Mouse (Mus musculus): ENCODE measurements around the gene Ahdc1. TPM values are rescaled to one million over a fixed set of nuclear protein-coding genes. Genes with fewer than 3 reads are reported as not detected.
"Not testable (repeated sequence)": the region's sequence is repeated elsewhere in the genome, so short reads cannot be mapped to it uniquely, and the experiment has no call there.

The Ahdc1 gene
- polyA plus RNA-seq, 1 experiment from 2014 or later: 13.0 TPM

DNA sequence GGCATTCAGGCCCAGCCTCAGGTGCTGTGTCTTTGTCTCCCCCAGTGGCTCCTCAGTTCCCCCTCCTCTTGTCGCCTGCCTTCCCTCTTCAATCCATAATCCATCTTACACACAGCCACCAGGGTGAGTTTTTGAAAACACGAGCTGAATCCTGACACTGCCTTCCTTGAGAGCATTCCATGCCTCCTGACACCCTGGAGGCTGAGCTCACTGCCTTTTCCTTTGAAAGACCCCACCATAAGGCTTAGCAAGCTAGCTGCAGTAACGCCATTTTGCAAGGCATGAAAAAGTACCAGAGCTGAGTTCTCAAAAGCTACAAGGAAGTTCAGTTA is 84.6 kb downstream of the Ahdc1 start:
- H3K36me3 ChIP-seq; H3K9me3 ChIP-seq (replicated peaks); DNase-seq (ENCODE audit: low spot score); H3K27me3 ChIP-seq (ENCODE audit: low read depth, poor library complexity, severe bottlenecking): not testable (repeated sequence)
- WGBS: 13% methylated on average over 3 of the region's 3 CpGs
- peak overlapping the region; percentile 78 for H3K27ac ChIP-seq
- H3K4me3 ChIP-seq: peak overlapping the region; percentile 14
- H3K4me1 ChIP-seq: peaks cover 51% of the 10 kb centered on the region

DNA sequence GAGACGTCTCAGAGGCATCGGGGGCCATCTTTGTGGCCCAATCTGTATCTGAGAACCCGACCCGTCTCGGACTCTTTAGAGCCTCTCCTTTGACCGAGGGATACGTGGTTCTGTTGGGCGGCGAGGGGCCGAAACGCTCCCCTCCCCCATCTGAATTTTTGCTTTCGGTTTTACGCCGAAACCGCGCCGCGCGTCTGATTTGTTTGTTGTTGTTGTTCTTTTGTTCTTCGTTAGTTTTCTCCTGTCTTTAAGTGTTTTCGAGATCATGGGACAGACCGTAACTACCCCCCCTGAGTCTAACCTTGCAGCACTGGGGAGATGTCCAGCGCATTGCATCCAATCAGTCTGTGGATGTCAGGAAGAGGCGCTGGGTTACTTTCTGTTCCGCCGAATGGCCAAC is 85.6 kb downstream of the Ahdc1 start:
- peaks cover 41% of the 10 kb centered on the region for H3K4me1 ChIP-seq
- H3K27me3 ChIP-seq (ENCODE audit: low read depth, poor library complexity, severe bottlenecking); H3K36me3 ChIP-seq; H3K9me3 ChIP-seq (replicated peaks); H3K4me3 ChIP-seq; DNase-seq (ENCODE audit: low spot score); H3K27ac ChIP-seq: not testable (repeated sequence)
- 1% methylated on average over 15 of the region's 26 CpGs for WGBS

DNA sequence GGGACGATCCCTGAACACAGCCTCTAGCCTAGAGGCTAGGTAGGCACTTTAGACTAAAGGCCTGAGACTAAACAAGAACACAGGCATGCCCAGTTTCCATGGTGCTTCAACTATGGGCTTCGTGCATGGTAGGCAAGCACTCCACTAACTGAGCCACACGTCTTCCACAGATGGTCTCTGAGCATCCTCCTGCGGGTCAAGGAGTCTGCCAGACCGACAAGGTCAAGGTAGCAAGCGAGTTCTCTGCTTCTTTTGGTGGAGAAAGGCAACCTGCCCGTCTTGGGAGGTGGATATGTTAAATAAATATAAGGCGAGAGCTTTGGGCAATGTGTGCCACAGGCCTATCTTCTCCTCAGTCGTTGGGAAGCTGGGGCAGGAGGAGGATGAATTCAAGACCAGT is 90.7 kb downstream of the Ahdc1 start:
- H3K27ac ChIP-seq: no peak overlapping the region
- H3K9me3 ChIP-seq (replicated peaks): no peaks in the 10 kb centered on the region
- no peak for DNase-seq (ENCODE audit: low spot score)
- no peaks in the 10 kb centered on the region for H3K36me3 ChIP-seq
- H3K4me3 ChIP-seq: no peak overlapping the region
- WGBS: 84% methylated on average over 9 of the region's 9 CpGs
- peaks cover 13% of the 10 kb centered on the region for H3K4me1 ChIP-seq
- H3K27me3 ChIP-seq (ENCODE audit: low read depth, poor library complexity, severe bottlenecking): no peaks in the 10 kb centered on the region

DNA sequence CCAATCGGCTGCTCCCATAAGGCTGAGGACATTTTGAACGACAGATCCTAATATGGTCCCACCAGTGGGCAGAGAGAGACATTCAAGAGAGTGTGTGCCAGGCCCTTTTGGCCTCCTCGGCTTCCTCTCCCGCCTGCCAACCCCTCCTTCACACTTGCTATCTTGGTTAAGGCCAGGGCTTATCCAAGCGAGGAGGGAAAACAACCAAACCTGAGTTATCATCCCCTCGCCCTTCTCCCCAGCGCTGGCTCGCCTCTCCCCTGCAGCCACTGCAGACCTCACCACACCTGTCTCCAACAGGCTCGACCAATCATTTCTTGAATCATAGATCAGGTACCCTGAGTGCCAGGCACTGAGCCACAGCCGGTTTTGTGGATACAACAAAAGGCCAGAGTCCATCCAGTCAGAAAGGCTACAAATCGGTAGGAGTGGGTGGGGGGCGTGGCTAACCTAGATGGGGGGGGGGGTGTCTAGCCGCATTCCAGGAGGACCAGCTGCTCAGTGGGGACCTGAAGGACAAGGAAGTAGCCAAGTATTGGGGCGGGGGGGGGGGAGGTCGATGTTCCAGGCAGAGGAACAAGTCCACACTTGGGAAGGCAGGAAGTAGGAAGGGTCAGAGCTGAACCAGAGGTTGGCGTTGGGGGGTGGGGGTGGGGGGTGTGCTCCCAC is 92.6 kb downstream of the Ahdc1 start:
- DNase-seq (ENCODE audit: low spot score): no peak
- no peaks in the 10 kb centered on the region for H3K27me3 ChIP-seq (ENCODE audit: low read depth, poor library complexity, severe bottlenecking)
- H3K9me3 ChIP-seq (replicated peaks): no peaks in the 10 kb centered on the region
- WGBS: 30% methylated on average over 13 of the region's 16 CpGs
- H3K4me1 ChIP-seq: peaks cover 28% of the 10 kb centered on the region
- no peaks in the 10 kb centered on the region for H3K36me3 ChIP-seq
- peak overlapping the region; percentile 8; the same call in 1 of the 2 replicates for H3K4me3 ChIP-seq
- H3K27ac ChIP-seq: peak overlapping the region; percentile 73

DNA sequence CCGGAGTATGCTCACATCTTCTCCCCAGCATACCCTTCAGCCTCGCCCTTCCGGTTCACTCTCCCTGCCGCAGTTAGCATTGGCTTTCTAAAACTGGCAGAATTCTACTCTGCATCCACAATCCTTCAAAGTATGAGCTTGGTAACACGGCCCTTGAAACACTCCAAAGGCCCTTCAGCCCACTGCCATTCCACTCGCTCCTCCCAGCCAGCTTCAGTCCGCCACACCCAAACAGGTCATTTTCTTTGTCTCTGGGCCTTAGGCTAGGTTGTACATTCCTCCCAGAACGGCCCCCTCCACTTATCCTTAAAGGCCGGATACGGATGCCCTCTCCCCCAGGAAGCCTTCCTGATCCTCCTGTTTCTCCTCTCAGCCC is 93.1 kb downstream of the Ahdc1 start:
- H3K9me3 ChIP-seq (replicated peaks): no peaks in the 10 kb centered on the region
- DNase-seq (ENCODE audit: low spot score): no peak
- peaks cover 34% of the 10 kb centered on the region for H3K4me1 ChIP-seq
- WGBS: 35% methylated on average over 10 of the region's 10 CpGs
- peak overlapping the region; percentile 73 for H3K27ac ChIP-seq
- H3K36me3 ChIP-seq: no peaks in the 10 kb centered on the region
- no peaks in the 10 kb centered on the region for H3K27me3 ChIP-seq (ENCODE audit: low read depth, poor library complexity, severe bottlenecking)
- H3K4me3 ChIP-seq: peak overlapping the region; percentile 8; the same call in 1 of the 2 replicates

DNA sequence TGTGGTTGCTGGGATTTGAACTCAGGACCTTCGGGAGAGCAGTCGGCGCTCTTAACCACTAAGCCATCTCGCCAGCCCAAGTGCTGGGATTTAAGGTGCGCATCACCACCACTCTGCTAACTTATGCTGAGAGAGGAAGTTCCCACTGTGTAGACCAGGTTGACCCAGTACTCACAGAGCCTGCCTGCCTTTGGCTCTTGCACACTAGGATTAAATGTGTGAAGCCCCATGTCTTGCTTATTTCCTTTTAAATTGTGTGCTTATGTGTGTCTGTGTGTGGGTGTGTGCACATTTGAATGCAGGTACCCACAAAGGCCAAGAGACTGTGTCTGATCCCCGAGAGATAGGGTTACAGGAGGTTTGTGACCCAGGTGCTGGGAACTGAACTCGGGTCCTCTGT is 95.6 kb downstream of the Ahdc1 start:
- no peak overlapping the region for H3K27ac ChIP-seq

DNA sequence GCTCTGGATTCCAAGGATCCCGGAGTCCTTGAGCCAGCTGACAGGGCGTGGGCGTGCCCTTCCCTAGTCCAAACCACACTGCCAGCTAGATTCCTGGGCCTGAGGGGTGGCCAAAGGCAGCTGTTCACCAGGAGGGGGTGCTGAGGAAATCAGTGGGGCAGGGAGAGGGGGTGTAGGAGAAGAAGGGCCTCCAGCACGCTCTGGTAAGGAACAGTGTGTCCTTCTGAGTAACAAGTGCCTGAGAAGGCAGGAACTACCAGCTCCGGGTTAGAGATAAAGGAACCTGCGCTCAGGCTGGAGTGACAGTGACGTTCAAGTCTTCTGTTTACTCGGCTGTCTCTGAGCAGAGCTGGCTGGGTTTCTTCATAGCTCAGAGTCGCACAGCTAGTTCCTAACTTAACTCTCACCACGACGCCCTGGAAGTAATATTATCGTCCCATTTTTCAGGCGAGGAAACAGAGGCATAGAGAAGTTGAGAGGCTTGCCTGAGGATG is 96.8 kb downstream of the Ahdc1 start:
- H3K4me3 ChIP-seq: peak overlapping the region; percentile 7; the same call in 1 of the 2 replicates
- no peaks in the 10 kb centered on the region for H3K27me3 ChIP-seq (ENCODE audit: low read depth, poor library complexity, severe bottlenecking)
- H3K27ac ChIP-seq: peak overlapping the region; percentile 87
- H3K9me3 ChIP-seq (replicated peaks): no peaks in the 10 kb centered on the region
- H3K36me3 ChIP-seq: no peaks in the 10 kb centered on the region
- H3K4me1 ChIP-seq: peaks cover 55% of the 10 kb centered on the region
- 59% methylated on average over 13 of the region's 13 CpGs for WGBS
- DNase-seq (ENCODE audit: low spot score): no peak

More for the DNA sequence above, 95.6 kb downstream of the Ahdc1 start:
- WGBS: 95% methylated on average over 7 of the region's 7 CpGs
- H3K9me3 ChIP-seq (replicated peaks): no peaks in the 10 kb centered on the region
- no peak overlapping the region for H3K4me3 ChIP-seq
- no peaks in the 10 kb centered on the region for H3K36me3 ChIP-seq
- no peak for DNase-seq (ENCODE audit: low spot score)
- no peaks in the 10 kb centered on the region for H3K27me3 ChIP-seq (ENCODE audit: low read depth, poor library complexity, severe bottlenecking)
- peaks cover 44% of the 10 kb centered on the region for H3K4me1 ChIP-seq

DNA sequence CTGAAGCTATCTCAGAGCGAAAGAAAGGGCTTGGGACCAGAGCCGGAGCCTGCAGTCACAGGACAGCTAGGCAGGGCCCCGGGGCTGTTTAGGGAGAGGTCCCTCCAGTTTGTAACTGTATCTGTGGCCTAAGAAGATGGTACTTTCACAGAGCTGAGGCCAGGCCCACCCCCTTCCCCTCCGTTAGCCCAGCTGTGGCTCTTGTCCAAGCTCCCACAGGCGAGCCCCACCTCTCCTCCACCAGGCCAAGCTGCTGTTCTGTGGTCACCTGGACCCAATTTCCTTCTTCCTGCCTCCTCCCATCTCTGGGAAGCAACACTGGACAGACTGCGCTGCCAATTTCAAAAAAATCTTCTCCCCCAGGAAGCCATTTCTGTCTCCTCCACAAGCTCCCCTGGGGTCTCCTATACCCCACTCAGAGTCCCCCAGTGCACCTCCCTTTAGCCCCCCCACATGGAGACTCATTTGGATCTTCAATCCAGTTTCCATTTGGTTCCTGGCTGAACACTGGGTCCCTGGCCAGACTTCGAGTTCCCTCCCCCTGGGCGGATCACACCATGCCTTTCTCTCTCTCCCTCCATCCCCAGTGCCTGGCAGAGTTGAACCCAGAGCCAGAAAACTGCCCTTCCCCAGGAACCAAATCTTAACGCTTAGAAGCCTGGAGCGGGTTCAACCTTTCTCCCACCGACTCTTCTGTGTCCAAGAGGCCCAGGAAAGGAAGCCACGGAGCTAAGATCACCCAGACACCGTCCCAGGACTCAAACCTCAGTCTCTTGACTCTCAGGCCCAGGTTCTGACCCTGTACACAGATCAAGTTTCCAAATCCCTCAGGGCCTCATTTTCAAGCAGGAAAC is 97.6 kb downstream of the Ahdc1 start:
- no peaks in the 10 kb centered on the region for H3K9me3 ChIP-seq (replicated peaks)
- peak; percentile 65 for DNase-seq (ENCODE audit: low spot score)
- H3K36me3 ChIP-seq: no peaks in the 10 kb centered on the region
- peaks cover 58% of the 10 kb centered on the region for H3K4me1 ChIP-seq
- peak overlapping the region; percentile 7; the same call in 1 of the 2 replicates for H3K4me3 ChIP-seq
- H3K27me3 ChIP-seq (ENCODE audit: low read depth, poor library complexity, severe bottlenecking): no peaks in the 10 kb centered on the region
- peak overlapping the region; percentile 87 for H3K27ac ChIP-seq
- WGBS: 54% methylated on average over 13 of the region's 13 CpGs

DNA sequence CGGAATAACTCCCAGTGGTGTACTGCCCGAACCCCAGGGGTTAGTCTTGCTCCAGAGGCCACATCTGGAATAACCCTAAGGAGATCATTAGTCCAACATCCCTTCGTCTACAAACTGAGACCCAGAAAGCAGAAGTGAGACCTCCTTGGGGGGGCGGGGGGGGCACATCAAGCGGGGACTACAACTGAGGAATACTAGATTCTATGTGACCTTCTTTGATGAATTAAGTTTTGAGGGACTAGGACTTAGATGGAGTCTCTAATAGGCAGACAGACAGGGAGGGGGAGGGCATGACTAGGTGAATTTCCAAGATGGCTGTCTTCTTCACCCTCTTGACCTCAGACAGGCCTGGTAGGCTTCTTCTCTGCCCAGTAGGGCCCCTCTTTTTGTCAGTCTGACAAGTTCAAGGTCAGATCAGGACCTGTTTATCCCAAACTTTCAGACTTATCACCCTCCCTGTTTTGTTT is 98.3 kb downstream of the Ahdc1 start:
- no peaks in the 10 kb centered on the region for H3K36me3 ChIP-seq
- no peaks in the 10 kb centered on the region for H3K9me3 ChIP-seq (replicated peaks)
- H3K27ac ChIP-seq: peak overlapping the region; percentile 87
- H3K4me3 ChIP-seq: 0 out of 2 replicates have a peak overlapping the region, but pooled peaks have one; percentile 7
- no peak for DNase-seq (ENCODE audit: low spot score)
- H3K4me1 ChIP-seq: peaks cover 53% of the 10 kb centered on the region
- no peaks in the 10 kb centered on the region for H3K27me3 ChIP-seq (ENCODE audit: low read depth, poor library complexity, severe bottlenecking)
- WGBS: 35% methylated on average over 5 of the region's 5 CpGs

DNA sequence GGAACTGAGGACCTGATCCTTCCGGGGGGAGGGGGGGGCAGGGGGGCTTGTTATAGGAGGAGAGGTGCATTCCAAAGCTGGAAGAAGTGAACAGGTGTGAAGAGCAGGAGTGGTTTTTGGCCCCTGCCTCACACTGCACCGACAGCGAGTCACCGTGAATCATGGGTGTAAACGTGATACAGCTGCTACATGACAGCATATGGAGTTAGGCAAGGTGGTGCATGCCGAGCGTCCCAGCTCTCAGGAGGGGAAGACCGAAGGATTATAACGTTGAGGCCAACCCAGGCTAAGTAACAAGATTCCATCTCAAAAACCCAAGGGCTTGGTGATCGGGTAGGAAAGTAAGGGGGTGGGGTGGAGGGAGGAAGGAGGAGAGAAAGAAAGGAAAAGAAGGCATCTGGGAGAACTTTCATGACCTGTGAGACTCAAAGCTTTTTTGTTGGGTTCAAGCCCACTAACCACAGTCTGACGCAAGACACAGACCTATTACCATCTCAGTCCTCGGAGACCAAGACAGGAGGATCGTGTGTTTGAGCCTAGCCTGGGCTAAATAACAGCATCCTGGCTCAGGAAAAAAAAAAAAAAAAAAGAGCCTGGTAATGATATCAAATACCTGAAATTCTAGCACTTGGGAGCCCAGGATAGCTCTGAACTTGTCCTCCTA is 101.2 kb downstream of the Ahdc1 start:
- no peak for DNase-seq (ENCODE audit: low spot score)
- H3K9me3 ChIP-seq (replicated peaks): no peaks in the 10 kb centered on the region
- no peak overlapping the region for H3K4me3 ChIP-seq
- 52% methylated on average over 13 of the region's 13 CpGs for WGBS
- H3K27ac ChIP-seq: peak overlapping the region; percentile 47; the same call in 1 of the 2 replicates
- no peaks in the 10 kb centered on the region for H3K27me3 ChIP-seq (ENCODE audit: low read depth, poor library complexity, severe bottlenecking)
- H3K4me1 ChIP-seq: peaks cover 71% of the 10 kb centered on the region
- H3K36me3 ChIP-seq: no peaks in the 10 kb centered on the region

DNA sequence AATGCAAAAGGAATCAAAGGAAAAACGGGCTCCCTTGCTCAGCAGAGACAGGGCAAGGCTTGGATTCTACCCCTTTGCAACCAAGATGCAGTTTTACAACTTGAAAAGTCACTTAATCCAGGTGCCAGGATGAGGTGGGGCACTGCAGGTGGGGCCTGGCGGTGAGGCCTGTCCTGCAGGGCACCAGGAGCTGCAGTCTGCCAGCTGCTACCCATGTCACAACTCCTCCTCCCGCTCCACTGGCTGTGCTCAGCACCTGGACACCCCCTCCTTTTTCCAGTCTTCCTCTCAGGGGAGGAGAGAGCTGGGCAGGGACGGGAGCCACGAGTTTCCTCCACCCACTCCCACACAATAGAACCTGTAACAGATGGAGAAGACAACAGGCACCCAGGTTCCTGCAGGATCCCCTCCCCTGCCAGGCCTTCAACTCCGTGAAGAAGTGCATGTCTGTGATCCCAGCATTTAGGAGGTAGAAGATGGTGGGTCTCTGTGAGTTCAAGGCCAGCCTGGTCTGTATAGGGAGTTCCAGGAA is 102.4 kb downstream of the Ahdc1 start:
- no peaks in the 10 kb centered on the region for H3K9me3 ChIP-seq (replicated peaks)
- no peaks in the 10 kb centered on the region for H3K36me3 ChIP-seq
- H3K4me1 ChIP-seq: peaks cover 69% of the 10 kb centered on the region
- DNase-seq (ENCODE audit: low spot score): no peak
- no peak overlapping the region; the same call in 1 of the 2 replicates for H3K4me3 ChIP-seq
- H3K27me3 ChIP-seq (ENCODE audit: low read depth, poor library complexity, severe bottlenecking): no peaks in the 10 kb centered on the region
- WGBS: 53% methylated on average over 6 of the region's 6 CpGs
- H3K27ac ChIP-seq: peak overlapping the region; percentile 76

DNA sequence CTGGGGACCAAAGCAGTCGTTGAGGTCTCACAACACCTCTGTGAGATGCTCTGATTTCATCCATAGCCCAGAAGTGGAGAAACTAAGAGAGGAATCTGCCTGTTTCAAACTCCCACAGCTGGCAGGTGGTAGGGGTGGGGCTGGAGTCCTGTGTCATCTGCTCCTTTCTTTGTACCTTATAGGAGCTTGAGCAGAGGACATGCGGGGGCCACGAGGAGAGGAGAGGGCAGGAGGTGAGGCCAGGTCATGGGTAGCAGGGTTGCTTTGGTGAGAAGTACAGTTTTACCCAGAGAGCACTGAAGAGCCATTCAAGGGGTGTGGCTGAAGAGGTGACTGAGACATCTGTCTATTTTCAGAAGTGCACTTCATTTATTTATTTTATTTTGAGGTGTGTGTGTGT is 103.7 kb downstream of the Ahdc1 start:
- Histone ChIP-seq H3K27ac (no peak overlapping the region), H3K27me3 (ENCODE audit: low read depth, poor library complexity, severe bottlenecking) (no peaks in the 10 kb centered on the region), H3K4me1 (peaks cover 56% of the 10 kb centered on the region), H3K4me3 (no peak overlapping the region), H3K36me3 (no peaks in the 10 kb centered on the region), H3K9me3 (replicated peaks) (no peaks in the 10 kb centered on the region)
- 79% methylated on average over 3 of the region's 3 CpGs for WGBS
- no peak for DNase-seq (ENCODE audit: low spot score)
